Mouse (Mus musculus) hindbrain, embryonic 11.5 days (tissue): ENCODE data around the gene Golm1. TPM values are rescaled to one million over a fixed set of nuclear protein-coding genes. Genes with fewer than 3 reads are reported as not detected.
"Not testable (repeated sequence)": the region's sequence is repeated elsewhere in the genome, so short reads cannot be mapped to it uniquely, and the experiment has no call there.

Experiments
- ATAC-seq: fragments of 200-750 bp; cut with Nextera tagmentation; 2 replicates; pipeline ENCODE4 v1.8.0; 2017; ENCODE audit warnings: mild to moderate bottlenecking, moderate TSS enrichment, moderate library complexity; ENCODE audit not compliant: low FRiP score
- DNase-seq: peaks from one replicate; pipeline ENCODE4 v3.0.0-alpha.2; 2015; ENCODE audit warnings: low spot score
- H3K27ac ChIP-seq: fragments of 300-500 bp; sonication (generic); 2 replicates; pipeline ENCODE4 v1.5.1; 2014; ENCODE audit warnings: mild to moderate bottlenecking, low read depth, low read length
- H3K27me3 ChIP-seq: fragments of 300-500 bp; sonication (generic); 2 replicates; pipeline ENCODE4 v1.6.1; 2014; ENCODE audit warnings: mild to moderate bottlenecking, low read length, moderate library complexity, mixed read lengths; ENCODE audit not compliant: control insufficient read depth, insufficient read depth
- H3K36me3 ChIP-seq: fragments of 300-500 bp; sonication (generic); 2 replicates; pipeline ENCODE4 v1.6.1; 2014; ENCODE audit warnings: mild to moderate bottlenecking, low read length, moderate library complexity, mixed read lengths; ENCODE audit not compliant: control insufficient read depth, insufficient read depth
- H3K4me1 ChIP-seq: fragments of 300-500 bp; sonication (generic); replicated peaks from 2 replicates; pipeline ENCODE4 v1.6.1; 2014; ENCODE audit warnings: low read length, mixed read lengths; ENCODE audit not compliant: control insufficient read depth, insufficient read depth
- H3K4me2 ChIP-seq: fragments of 300-500 bp; sonication (generic); replicated peaks from 2 replicates; pipeline ENCODE4 v1.6.1; 2014; ENCODE audit warnings: mild to moderate bottlenecking, low read depth, low read length
- H3K4me3 ChIP-seq: fragments of 300-500 bp; sonication (generic); 2 replicates; pipeline ENCODE4 v1.5.1; 2014; ENCODE audit warnings: low read depth, low read length
- H3K9ac ChIP-seq: fragments of 300-500 bp; sonication (generic); 2 replicates; pipeline ENCODE4 v1.6.1; 2014; ENCODE audit warnings: low read depth, low read length
- H3K9me3 ChIP-seq: fragments of 300-500 bp; sonication (generic); 2 replicates; pipeline ENCODE4 v1.6.1; 2016; ENCODE audit warnings: low read length; ENCODE audit not compliant: control insufficient read depth
- WGBS: fragments of 180-500 bp; shearing (Covaris S2); extraction: QIAGEN DNeasy Blood & Tissue Kit; methylation state at CpG from one replicate; pipeline ENCODE4 v1.1.7; 2014; 5-methylcytosine and 5-hydroxymethylcytosine counted together
- polyA plus RNA-seq: library from polyadenylated mRNA; unstranded; fragments of >200 nt; fragmentation: Nextera tagmentation; extraction: Ambion mirVana; gene quantifications from 2 replicates; pipeline ENCODE4 v1.2.1, GENCODE M21; 2014

The Golm1 gene
- polyA plus RNA-seq, 1 experiment from 2014 or later: 135 TPM

DNA sequence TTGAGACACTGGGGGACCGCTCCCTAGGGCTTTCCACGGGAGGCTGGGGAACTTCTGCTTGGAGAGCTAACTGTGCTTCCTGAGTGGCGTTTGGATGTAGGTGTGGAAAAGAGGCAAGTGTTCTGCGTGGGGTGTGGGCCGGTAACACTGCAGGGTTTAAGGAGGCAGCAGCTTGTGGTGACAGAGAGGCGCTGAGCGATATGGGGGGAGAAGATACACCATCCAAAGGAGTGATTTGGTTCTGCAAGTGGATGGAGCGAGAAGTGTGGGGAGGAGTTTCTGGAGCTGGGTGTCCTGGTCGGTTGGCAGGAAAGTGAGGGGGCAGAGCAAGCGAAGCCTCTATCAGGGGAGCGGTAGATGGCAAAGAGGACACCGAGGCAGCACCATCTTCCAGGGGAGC lies 27.9 kb upstream of the Golm1 start:
- Histone ChIP-seq H3K27me3 (no peaks in the 10 kb centered on the region), H3K9me3 (no peaks in the 10 kb centered on the region), H3K9ac (no peak overlapping the region), H3K4me3 (no peak overlapping the region), H3K4me2 (no peak overlapping the region), H3K27ac (no peak overlapping the region), H3K4me1 (no peaks in the 10 kb centered on the region), H3K36me3 (no peaks in the 10 kb centered on the region)
- WGBS: 82% methylated on average over 12 of the region's 12 CpGs
- no peak for ATAC-seq
- DNase-seq: no peak

DNA sequence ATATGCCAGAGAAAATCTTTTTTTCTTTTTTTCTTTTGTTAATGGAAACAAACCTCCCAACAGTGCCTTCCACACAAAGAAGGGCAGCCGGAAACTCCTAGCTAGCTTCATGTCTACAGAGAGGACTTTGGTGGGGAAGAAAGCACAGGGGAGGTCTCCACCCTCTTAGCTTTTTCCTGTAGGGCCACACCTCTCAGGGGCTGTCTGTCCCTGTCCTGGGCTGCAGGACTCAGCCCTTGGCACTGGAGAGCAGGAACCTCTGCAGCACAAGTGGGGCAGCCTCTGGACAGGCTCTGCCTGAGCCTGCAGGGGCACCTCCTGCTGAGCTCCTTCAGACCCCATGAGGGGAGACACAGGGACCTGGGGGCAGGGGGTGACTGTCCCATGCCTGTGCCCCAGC lies 24.5 kb upstream of the Golm1 start:
- not testable (repeated sequence) for H3K9me3 ChIP-seq, ATAC-seq, H3K4me3 ChIP-seq, H3K4me1 ChIP-seq, H3K27me3 ChIP-seq, H3K27ac ChIP-seq, DNase-seq, H3K36me3 ChIP-seq, H3K9ac ChIP-seq, H3K4me2 ChIP-seq
- WGBS: 47% methylated on average over 1 of the region's 1 CpGs

DNA sequence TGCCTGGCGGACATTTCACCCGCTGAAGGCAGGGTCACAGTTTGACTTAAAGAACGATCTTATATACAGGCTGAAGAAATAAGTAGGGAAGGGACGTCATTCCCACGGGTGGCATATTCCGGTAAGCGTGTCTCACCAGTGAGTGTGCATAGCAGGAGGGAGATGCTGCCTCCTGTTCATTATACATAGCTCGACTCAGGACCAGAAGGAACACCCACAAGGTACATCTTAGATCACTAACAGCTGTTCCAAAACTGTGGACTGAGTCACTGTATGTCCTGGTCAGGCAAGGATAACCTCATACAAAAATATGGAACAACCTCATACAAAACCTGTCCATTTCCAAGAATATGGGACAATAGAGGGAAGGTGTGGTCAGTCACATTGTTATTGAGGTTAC lies 23.5 kb upstream of the Golm1 start:
- DNase-seq (no peak), ATAC-seq (no peak)
- Histone ChIP-seq H3K27me3 (no peaks in the 10 kb centered on the region; the same call in 1 of the 2 replicates), H3K4me2 (no peak overlapping the region), H3K9me3 (no peaks in the 10 kb centered on the region), H3K27ac (no peak overlapping the region), H3K4me3 (no peak overlapping the region), H3K36me3 (no peaks in the 10 kb centered on the region), H3K9ac (no peak overlapping the region), H3K4me1 (no peaks in the 10 kb centered on the region)
- 91% methylated on average over 8 of the region's 8 CpGs for WGBS

DNA sequence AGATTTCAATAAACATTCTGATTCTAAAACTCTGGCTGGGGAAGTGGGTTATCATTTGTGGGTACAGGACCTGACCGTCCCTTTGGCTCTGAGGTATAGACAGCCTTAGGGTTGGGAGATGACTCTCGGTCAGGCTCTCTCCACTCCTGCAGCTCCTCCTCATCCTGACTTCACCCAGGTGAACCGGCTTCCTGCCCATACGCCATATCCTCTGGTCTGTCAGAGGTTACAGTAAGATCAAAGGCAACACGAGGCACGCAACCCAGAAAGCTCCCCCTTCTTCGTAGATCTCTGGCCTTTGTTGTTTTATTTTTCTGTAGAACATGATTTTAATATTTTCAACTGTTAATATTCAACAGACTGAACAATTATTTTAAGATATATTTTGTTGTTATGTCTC lies 20.2 kb upstream of the Golm1 start:
- no peaks in the 10 kb centered on the region for H3K9me3 ChIP-seq
- no peak overlapping the region for H3K4me3 ChIP-seq
- H3K4me1 ChIP-seq: peaks cover 2% of the 10 kb centered on the region; the same call in 1 of the 2 replicates
- H3K4me2 ChIP-seq: no peak overlapping the region
- 87% methylated on average over 7 of the region's 7 CpGs for WGBS
- no peak for DNase-seq
- H3K36me3 ChIP-seq: no peaks in the 10 kb centered on the region
- no peak overlapping the region for H3K27ac ChIP-seq
- no peak for ATAC-seq
- no peak overlapping the region for H3K9ac ChIP-seq
- no peaks in the 10 kb centered on the region; the same call in 1 of the 2 replicates for H3K27me3 ChIP-seq

DNA sequence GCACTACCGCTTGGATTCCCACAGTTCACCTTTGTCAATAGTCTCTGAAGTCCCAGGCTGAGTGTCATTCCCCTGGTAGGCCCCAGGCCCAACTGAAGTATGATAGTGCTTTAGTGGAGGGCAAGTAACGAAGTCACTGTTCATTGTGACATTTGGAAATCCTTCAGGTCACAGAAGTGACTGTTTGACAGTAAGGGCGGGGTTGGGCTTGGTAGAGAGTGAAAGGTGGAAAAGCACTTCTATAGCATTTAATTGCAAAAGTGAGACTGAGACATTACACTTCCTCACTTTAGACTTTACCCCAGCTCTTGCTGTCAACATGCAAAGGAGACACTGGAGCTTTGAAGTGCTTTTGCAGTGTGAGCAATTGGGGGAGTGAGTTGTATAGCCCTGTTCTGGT lies 18.4 kb upstream of the Golm1 start, which contains the start of gene 4921517D22Rik:
4921517D22Rik (minus strand) TSS at position 101 of the 400 bp plus-strand sequence.
- no peaks in the 10 kb centered on the region; the same call in 1 of the 2 replicates for H3K27me3 ChIP-seq
- H3K27ac ChIP-seq: no peak within 1 kb of the TSS
- H3K4me2 ChIP-seq: no peak within 1 kb of the TSS
- DNase-seq (no peak), ATAC-seq (no peak)
- H3K36me3 ChIP-seq: no peaks in the 10 kb centered on the region
- WGBS: 86% methylated on average over 3 of the region's 3 CpGs
- peaks cover 2% of the 10 kb centered on the region; the same call in 1 of the 2 replicates for H3K4me1 ChIP-seq
- no peak within 1 kb of the TSS for H3K9ac ChIP-seq
- no peak within 1 kb of the TSS for H3K4me3 ChIP-seq
- no peaks in the 10 kb centered on the region for H3K9me3 ChIP-seq

DNA sequence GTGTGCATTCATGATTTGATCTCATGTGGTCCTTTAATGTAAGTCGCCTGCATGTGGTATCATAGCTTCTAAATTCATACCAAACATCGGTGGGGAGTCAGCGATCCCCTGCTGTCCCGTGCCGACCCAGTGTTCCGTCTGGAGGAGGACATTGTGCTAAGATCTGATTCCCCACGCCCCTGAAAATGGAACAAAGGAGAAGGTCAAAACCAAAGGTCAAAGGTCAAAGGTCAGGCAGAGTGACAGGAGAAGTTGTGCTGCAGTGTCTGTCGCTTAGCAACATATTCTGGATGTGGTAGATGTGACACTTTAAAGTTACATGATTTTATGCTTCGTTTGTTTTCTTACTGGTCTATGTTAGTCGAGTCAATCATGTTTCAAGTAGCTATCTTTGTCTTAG lies 15.9 kb upstream of the Golm1 start:
- Histone ChIP-seq H3K4me3 (no peak overlapping the region), H3K9ac (no peak overlapping the region), H3K36me3 (no peaks in the 10 kb centered on the region), H3K9me3 (no peaks in the 10 kb centered on the region), H3K4me1 (peaks cover 2% of the 10 kb centered on the region; the same call in 1 of the 2 replicates), H3K4me2 (no peak overlapping the region), H3K27me3 (no peaks in the 10 kb centered on the region; the same call in 1 of the 2 replicates), H3K27ac (no peak overlapping the region)
- WGBS: 23% methylated on average over 10 of the region's 10 CpGs
- ATAC-seq: no peak
- DNase-seq: peak; percentile 74

DNA sequence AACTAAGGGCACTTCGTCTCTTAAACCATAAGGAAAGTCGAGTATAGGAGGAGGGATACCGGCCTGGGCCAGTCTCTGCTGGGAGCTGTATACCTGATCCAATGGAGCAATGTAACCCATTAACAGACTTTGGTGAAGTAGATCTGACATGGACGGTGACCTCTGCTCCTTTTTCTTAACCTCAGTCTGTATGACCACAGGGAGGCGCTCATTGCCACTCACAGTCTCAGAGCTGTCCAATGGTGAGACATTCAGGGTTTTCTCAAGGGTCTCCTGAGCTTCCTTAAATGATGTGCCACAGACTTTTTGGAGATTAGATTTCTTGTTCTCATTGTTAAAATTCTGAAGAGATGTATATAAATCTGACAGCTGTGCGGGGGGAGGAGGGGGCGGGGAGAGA lies 15.0 kb upstream of the Golm1 start:
- Histone ChIP-seq H3K27ac (no peak overlapping the region), H3K27me3 (no peaks in the 10 kb centered on the region; the same call in 1 of the 2 replicates), H3K36me3 (no peaks in the 10 kb centered on the region), H3K9me3 (no peaks in the 10 kb centered on the region), H3K4me1 (peaks cover 2% of the 10 kb centered on the region; the same call in 1 of the 2 replicates), H3K4me3 (no peak overlapping the region), H3K4me2 (no peak overlapping the region), H3K9ac (no peak overlapping the region)
- ATAC-seq (no peak), DNase-seq (no peak)
- WGBS: 84% methylated on average over 7 of the region's 7 CpGs

DNA sequence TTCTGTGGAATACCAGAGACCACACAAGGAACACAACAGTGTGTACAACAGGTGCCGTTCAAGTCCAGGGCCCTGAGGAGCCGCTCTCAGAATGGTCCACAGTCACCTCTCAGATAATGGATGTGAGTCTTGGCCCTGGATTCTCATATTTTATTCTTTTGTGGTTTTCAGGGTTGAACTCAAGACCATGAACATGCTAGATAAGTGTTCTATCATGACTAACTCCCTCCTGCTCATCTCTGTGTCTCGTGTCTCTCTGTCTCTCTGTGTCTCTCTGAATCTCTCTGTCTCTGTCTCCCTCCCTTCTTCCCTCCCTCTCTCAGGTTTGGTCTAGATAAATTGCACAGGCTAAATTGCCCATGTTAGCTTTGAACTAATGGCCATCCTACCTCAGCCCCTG lies 14.2 kb upstream of the Golm1 start:
- Histone ChIP-seq H3K36me3 (no peaks in the 10 kb centered on the region), H3K4me1 (peaks cover 2% of the 10 kb centered on the region; the same call in 1 of the 2 replicates), H3K9ac (no peak overlapping the region), H3K4me2 (no peak overlapping the region), H3K9me3 (no peaks in the 10 kb centered on the region), H3K27me3 (no peaks in the 10 kb centered on the region; the same call in 1 of the 2 replicates), H3K4me3 (no peak overlapping the region), H3K27ac (no peak overlapping the region)
- WGBS: 96% methylated on average over 3 of the region's 3 CpGs
- no peak for DNase-seq
- ATAC-seq: no peak

DNA sequence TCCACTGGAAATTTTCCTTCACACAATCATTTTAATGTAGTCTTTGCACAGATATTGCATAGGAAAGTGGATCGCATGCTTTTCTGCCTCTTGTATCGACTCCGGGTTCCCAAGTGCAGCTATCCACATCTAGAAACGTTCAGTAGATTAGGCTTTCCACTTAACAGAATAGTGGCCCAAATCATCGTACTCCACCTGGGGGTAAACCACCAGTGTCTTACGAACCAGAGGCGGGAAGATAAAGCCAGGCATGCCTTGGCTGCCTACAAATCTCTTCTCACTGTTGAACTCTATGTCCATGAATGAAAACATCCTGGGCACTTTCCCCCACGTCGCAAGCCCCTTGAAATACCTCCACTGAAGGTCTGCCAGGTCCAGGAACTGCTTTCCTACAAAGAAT lies 13.7 kb upstream of the Golm1 start:
- Histone ChIP-seq H3K9ac (no peak overlapping the region), H3K4me2 (no peak overlapping the region), H3K4me1 (peaks cover 2% of the 10 kb centered on the region; the same call in 1 of the 2 replicates), H3K4me3 (no peak overlapping the region), H3K9me3 (no peaks in the 10 kb centered on the region), H3K36me3 (no peaks in the 10 kb centered on the region), H3K27ac (no peak overlapping the region), H3K27me3 (no peaks in the 10 kb centered on the region; the same call in 1 of the 2 replicates)
- 89% methylated on average over 9 of the region's 9 CpGs for WGBS
- ATAC-seq (no peak), DNase-seq (no peak)
